ENCODE assay signal across 27 mouse cellular contexts in the genomic region with DNA sequence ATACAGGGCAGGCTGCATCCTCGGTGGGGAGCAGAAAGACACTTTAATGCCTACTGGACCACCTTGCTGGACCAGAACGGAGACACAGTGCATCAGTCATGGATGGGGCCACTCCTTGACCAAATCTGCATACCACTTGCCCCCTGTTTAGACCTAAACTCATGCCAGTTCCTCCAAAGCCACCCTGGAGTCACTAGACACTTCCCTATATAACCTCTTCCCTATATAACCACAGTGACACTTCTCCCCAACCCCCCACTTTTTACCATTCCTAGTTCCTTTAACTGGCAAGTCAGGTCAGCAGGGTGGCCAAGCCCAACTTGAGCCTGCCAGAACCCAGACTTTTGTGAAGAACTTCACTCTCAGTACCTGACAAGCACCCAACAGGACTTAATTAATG.
DNase-seq lines count a peak whose midpoint lies in the region; ATAC-seq and TF ChIP-seq lines count a peak whose summit lies in the region.
"Had no signal": no experiment of that assay in that cellular context is flagged by ENCODE, and none has a peak within 500 bp of the region (broad histone marks: within the 10 kb centered on the region; RNA-seq: fewer than 3 reads in every experiment).

No protein-coding gene starts in this region.

- no peak overlapping the region for H3K4me3 ChIP-seq in embryonic facial prominence, embryonic 14.5 days (ENCODE audit: low read depth, low read length)
- H3K4me3 ChIP-seq in embryonic facial prominence, embryonic 10.5 days = no peak overlapping the region
- H3K4me3 ChIP-seq in hindbrain, embryonic 13.5 days = no peak overlapping the region
- no peak overlapping the region for H3K4me3 ChIP-seq in hindbrain, embryonic 14.5 days (replicated peaks; ENCODE audit: low read length)
- H3K4me3 ChIP-seq in lung, adult 2 months (replicated peaks; ENCODE audit: extremely low read depth, low read depth, low read length) = no peak overlapping the region
- H3K4me3 ChIP-seq: embryonic facial prominence, embryonic 13.5 days; erythroblast, embryonic 14.5 days; forebrain, embryonic 13.5 days; heart, embryonic 15.5 days; liver, embryonic 15.5 days; neural tube, embryonic 13.5 days had no signal

- H3K4me1 ChIP-seq in embryonic facial prominence, embryonic 14.5 days (ENCODE audit: control insufficient read depth, insufficient read depth, low read length) = no peaks in the 10 kb centered on the region; the same call in 1 of the 2 replicates
- H3K4me1 ChIP-seq in embryonic facial prominence, embryonic 10.5 days = peaks cover 14% of the 10 kb centered on the region
- H3K4me1 ChIP-seq in hindbrain, embryonic 13.5 days (replicated peaks) = peaks cover 32% of the 10 kb centered on the region
- peaks cover 24% of the 10 kb centered on the region for H3K4me1 ChIP-seq in hindbrain, embryonic 14.5 days (replicated peaks; ENCODE audit: control insufficient read depth, insufficient read depth, low read length)
- no peaks in the 10 kb centered on the region for H3K4me1 ChIP-seq in lung, adult 2 months (ENCODE audit: control insufficient read depth, insufficient read depth, low read length)
- H3K4me1 ChIP-seq: liver, embryonic 15.5 days had no signal

- TF ChIP-seq CTCF in lung, adult 2 months (IDR thresholded peaks at IDR 0.05; ENCODE audit: insufficient read depth, low read length) = no peak

- no peaks in the 10 kb centered on the region for H3K27me3 ChIP-seq in embryonic facial prominence, embryonic 14.5 days (replicated peaks; ENCODE audit: control insufficient read depth, insufficient read depth, low read length)
- H3K27me3 ChIP-seq in embryonic facial prominence, embryonic 10.5 days (replicated peaks; ENCODE audit: low read depth, poor library complexity, severe bottlenecking) = no peaks in the 10 kb centered on the region
- no peaks in the 10 kb centered on the region for H3K27me3 ChIP-seq in hindbrain, embryonic 13.5 days
- H3K27me3 ChIP-seq in hindbrain, embryonic 14.5 days (ENCODE audit: control insufficient read depth, insufficient read depth, low read length) = no peaks in the 10 kb centered on the region
- H3K27me3 ChIP-seq: embryonic facial prominence, embryonic 13.5 days; forebrain, embryonic 13.5 days; heart, embryonic 15.5 days; liver, embryonic 15.5 days; neural tube, embryonic 13.5 days; Patski had no signal

- WGBS in embryonic facial prominence, embryonic 14.5 days = 32% methylated on average over 2 of the region's 2 CpGs
- 27% methylated on average over 2 of the region's 2 CpGs for WGBS in embryonic facial prominence, embryonic 10.5 days
- 22% methylated on average over 2 of the region's 2 CpGs for WGBS in hindbrain, embryonic 13.5 days
- 21% methylated on average over 2 of the region's 2 CpGs for WGBS in hindbrain, embryonic 14.5 days
- 64% methylated on average over 2 of the region's 2 CpGs for WGBS in lung, adult 2 months

- no peak overlapping the region; the same call in 1 of the 2 replicates for H3K27ac ChIP-seq in embryonic facial prominence, embryonic 14.5 days (replicated peaks; ENCODE audit: low read depth, low read length)
- H3K27ac ChIP-seq in embryonic facial prominence, embryonic 10.5 days (replicated peaks) = no peak overlapping the region
- H3K27ac ChIP-seq in hindbrain, embryonic 13.5 days = 0 out of 2 replicates have a peak overlapping the region, but pooled peaks have one; percentile 18
- H3K27ac ChIP-seq in hindbrain, embryonic 14.5 days = no peak overlapping the region
- H3K27ac ChIP-seq: embryonic facial prominence, embryonic 13.5 days; forebrain, embryonic 13.5 days; heart, embryonic 15.5 days; liver, embryonic 15.5 days; neural tube, embryonic 13.5 days had no signal

- peak; percentile 9; the same call in 1 of the 2 replicates for ATAC-seq in embryonic facial prominence, embryonic 14.5 days (ENCODE audit: low read depth)
- ATAC-seq in hindbrain, embryonic 13.5 days (ENCODE audit: low FRiP score) = no peak
- no peak for ATAC-seq in hindbrain, embryonic 14.5 days (ENCODE audit: low FRiP score)
- peak; percentile 25 to 51; a peak in 2 of 4 replicates for ATAC-seq in hematopoietic stem cell, adult 5-6 weeks (replicated peaks in 1 of 2; ENCODE audit: insufficient read depth in 1 of 2, low FRiP score in 2 of 2, low TSS enrichment in 1 of 2, low read depth in 1 of 2, poor library complexity in 2 of 2, severe bottlenecking in 2 of 2)
- ATAC-seq: intestine, embryonic 16.5 days; Patski had no signal

- no peak for TF ChIP-seq POLR2A in lung, adult 2 months (IDR thresholded peaks at IDR 0.05; ENCODE audit: borderline replicate concordance, extremely low read depth, low read depth, low read length)

- no peak overlapping the region for H3K9ac ChIP-seq in embryonic facial prominence, embryonic 14.5 days (ENCODE audit: low read depth, low read length)
- no peak overlapping the region for H3K9ac ChIP-seq in hindbrain, embryonic 13.5 days
- no peak overlapping the region for H3K9ac ChIP-seq in hindbrain, embryonic 14.5 days
- H3K9ac ChIP-seq: embryonic facial prominence, embryonic 13.5 days; forebrain, embryonic 13.5 days; heart, embryonic 15.5 days; liver, embryonic 15.5 days; neural tube, embryonic 13.5 days had no signal

- no peak for DNase-seq in embryonic facial prominence, embryonic 14.5 days (ENCODE audit: low spot score)
- no peak for DNase-seq in embryonic facial prominence, embryonic 10.5 days (ENCODE audit: low spot score)
- DNase-seq in hindbrain, embryonic 14.5 days (ENCODE audit: low spot score) = no peak
- DNase-seq in lung, postnatal 36 days = peak; percentile 46
- no peak for DNase-seq in lung, adult 2 months
- DNase-seq in testis, postnatal 10 days (ENCODE audit: low spot score) = no peak
- DNase-seq: adrenal gland, postnatal 14 days; cerebellum, adult 11 months; cerebellum, adult 9-10 months; cerebellum, postnatal 36 days; embryo, embryonic 11 days; kidney, adult 8-10 months; kidney, postnatal 10 days; liver; right cerebral cortex, postnatal 4 days; thymus, postnatal 14 days had no signal

- no peaks in the 10 kb centered on the region for H3K36me3 ChIP-seq in embryonic facial prominence, embryonic 14.5 days (ENCODE audit: control insufficient read depth, insufficient read depth, low read length)
- no peaks in the 10 kb centered on the region for H3K36me3 ChIP-seq in embryonic facial prominence, embryonic 10.5 days (replicated peaks)
- no peaks in the 10 kb centered on the region for H3K36me3 ChIP-seq in hindbrain, embryonic 13.5 days
- H3K36me3 ChIP-seq in hindbrain, embryonic 14.5 days (replicated peaks; ENCODE audit: control insufficient read depth, insufficient read depth) = no peaks in the 10 kb centered on the region
- H3K36me3 ChIP-seq: embryonic facial prominence, embryonic 13.5 days; heart, embryonic 15.5 days; liver, embryonic 15.5 days; neural tube, embryonic 13.5 days had no signal

- no peaks in the 10 kb centered on the region for H3K9me3 ChIP-seq in embryonic facial prominence, embryonic 14.5 days (ENCODE audit: control insufficient read depth, low read length)
- no peaks in the 10 kb centered on the region for H3K9me3 ChIP-seq in embryonic facial prominence, embryonic 10.5 days
- H3K9me3 ChIP-seq in hindbrain, embryonic 13.5 days = no peaks in the 10 kb centered on the region
- H3K9me3 ChIP-seq in hindbrain, embryonic 14.5 days (ENCODE audit: control insufficient read depth, low read length) = no peaks in the 10 kb centered on the region
- H3K9me3 ChIP-seq: embryonic facial prominence, embryonic 13.5 days; forebrain, embryonic 13.5 days; heart, embryonic 15.5 days; liver, embryonic 15.5 days; neural tube, embryonic 13.5 days had no signal

- no peak overlapping the region for H3K4me2 ChIP-seq in embryonic facial prominence, embryonic 14.5 days (ENCODE audit: low read depth, low read length)
- H3K4me2 ChIP-seq in hindbrain, embryonic 13.5 days = no peak overlapping the region
- H3K4me2 ChIP-seq in hindbrain, embryonic 14.5 days (replicated peaks) = no peak overlapping the region
- H3K4me2 ChIP-seq: embryonic facial prominence, embryonic 13.5 days; forebrain, embryonic 13.5 days; heart, embryonic 15.5 days; liver, embryonic 15.5 days; midbrain, embryonic 11.5 days; neural tube, embryonic 13.5 days had no signal

Comparison
In these comparisons a context has a peak if more than half of its experiments do, and no peak if none do; other contexts are left out.
1. ATAC-seq: peak in embryonic facial prominence, embryonic 14.5 days (single experiment) and hematopoietic stem cell, adult 5-6 weeks (2 of 2); none in hindbrain, embryonic 13.5 days (single experiment) and hindbrain, embryonic 14.5 days (single experiment).